Mouse (Mus musculus): ENCODE measurements at regions not wholly inside any gene's neighbourhood (a gene's known extent, or its start where the extent isn't known, plus 50 kb on each side); places are given as distances from the start of the nearest gene placed in this dataset.
"Not testable (repeated sequence)": the region's sequence is repeated elsewhere in the genome, so short reads cannot be mapped to it uniquely, and the experiment has no call there.

DNA sequence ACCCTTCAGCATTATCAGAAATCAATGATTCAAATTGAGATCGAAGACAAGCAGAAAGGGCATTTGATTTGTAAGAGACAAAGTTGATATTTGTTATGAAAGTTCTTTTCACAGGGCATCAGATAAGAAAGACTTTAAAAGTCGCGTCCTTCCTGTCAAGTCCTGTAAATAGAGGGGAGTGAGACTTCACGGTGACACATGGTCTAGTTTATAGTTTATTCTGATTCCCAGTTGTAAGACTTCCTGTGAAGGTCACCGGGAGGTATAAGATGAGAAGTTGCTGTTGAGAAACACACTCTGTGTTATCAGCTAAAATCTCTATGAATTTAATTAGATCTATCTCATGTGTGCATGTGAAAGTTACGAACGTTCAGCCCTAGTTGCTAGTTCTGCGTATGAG is 103.8 kb upstream of the Nrip1 start:
- TF ChIP-seq POLR2A (IDR thresholded peaks at IDR 0.05; ENCODE audit: low read depth, low read length): no peak
- no peak for TF ChIP-seq CTCF (conservative IDR thresholded peaks at IDR 0.05; ENCODE audit: insufficient read depth, insufficient read length, low read depth, low read length)
- no peaks in the 10 kb centered on the region for H3K36me3 ChIP-seq (ENCODE audit: control insufficient read depth, insufficient read depth, low read length)
- WGBS: 61% methylated on average over 8 of the region's 8 CpGs
- no peak for DNase-seq
- no peak overlapping the region for H3K4me3 ChIP-seq (ENCODE audit: insufficient read depth, low read depth, low read length)
- H3K27ac ChIP-seq (ENCODE audit: insufficient read depth, low read depth, low read length): no peak overlapping the region
- no peaks in the 10 kb centered on the region for H3K4me1 ChIP-seq (ENCODE audit: control insufficient read depth, insufficient read depth, low read length)
- H3K27me3 ChIP-seq (replicated peaks; ENCODE audit: control insufficient read depth, insufficient read depth, low read length): no peaks in the 10 kb centered on the region

DNA sequence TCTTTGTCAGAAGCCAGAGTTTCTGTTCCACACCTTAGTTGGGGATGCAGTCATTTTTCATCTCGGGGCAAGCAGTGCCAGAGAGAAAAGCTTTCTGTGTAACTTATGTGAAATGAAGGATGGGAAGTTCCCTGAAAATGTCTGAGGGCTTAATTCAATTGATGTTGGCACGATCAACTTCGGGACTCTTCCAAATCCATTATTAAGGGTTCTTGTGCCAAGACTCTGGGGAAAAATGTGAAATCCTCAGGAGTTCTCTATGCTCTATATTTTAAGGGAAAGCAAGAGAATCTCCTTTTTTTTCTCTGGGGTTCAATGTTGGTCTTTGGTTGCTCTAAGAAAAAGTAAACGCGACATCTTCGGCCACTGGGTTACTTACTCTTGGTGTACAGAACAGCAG is 100.9 kb upstream of the Nrip1 start:
- Histone ChIP-seq H3K36me3 (ENCODE audit: control insufficient read depth, insufficient read depth, low read length) (no peaks in the 10 kb centered on the region), H3K4me3 (ENCODE audit: insufficient read depth, low read depth, low read length) (no peak overlapping the region), H3K4me1 (ENCODE audit: control insufficient read depth, insufficient read depth, low read length) (no peaks in the 10 kb centered on the region), H3K27me3 (replicated peaks; ENCODE audit: control insufficient read depth, insufficient read depth, low read length) (no peaks in the 10 kb centered on the region), H3K27ac (ENCODE audit: insufficient read depth, low read depth, low read length) (no peak overlapping the region)
- WGBS: 90% methylated on average over 6 of the region's 6 CpGs
- DNase-seq: no peak
- no peak for TF ChIP-seq CTCF (conservative IDR thresholded peaks at IDR 0.05; ENCODE audit: insufficient read depth, insufficient read length, low read depth, low read length)
- no peak for TF ChIP-seq POLR2A (IDR thresholded peaks at IDR 0.05; ENCODE audit: low read depth, low read length)

DNA sequence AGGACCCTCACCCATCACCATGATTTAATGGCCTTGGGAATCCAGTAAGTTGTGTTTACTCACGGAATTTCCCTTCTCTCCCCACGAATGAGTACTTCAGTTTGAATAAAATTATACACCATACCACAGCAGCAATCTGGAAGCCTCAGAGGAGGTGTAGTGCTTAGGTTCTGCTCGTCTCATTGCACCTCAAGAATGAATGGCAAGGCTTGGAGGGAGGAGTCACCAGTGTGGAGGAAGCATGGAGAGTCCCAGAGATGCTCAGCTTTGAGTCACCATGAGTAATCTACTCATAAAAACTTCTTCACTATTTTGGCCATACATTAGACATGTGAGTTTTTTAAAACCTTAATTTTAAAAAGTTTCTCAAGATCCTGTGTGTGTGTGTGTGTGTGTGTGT is 98.8 kb upstream of the Nrip1 start:
- Histone ChIP-seq H3K4me1 (ENCODE audit: control insufficient read depth, insufficient read depth, low read length) (no peaks in the 10 kb centered on the region), H3K36me3 (ENCODE audit: control insufficient read depth, insufficient read depth, low read length) (no peaks in the 10 kb centered on the region), H3K4me3 (ENCODE audit: insufficient read depth, low read depth, low read length) (no peak overlapping the region), H3K27me3 (replicated peaks; ENCODE audit: control insufficient read depth, insufficient read depth, low read length) (no peaks in the 10 kb centered on the region), H3K27ac (ENCODE audit: insufficient read depth, low read depth, low read length) (no peak overlapping the region)
- TF ChIP-seq CTCF (conservative IDR thresholded peaks at IDR 0.05; ENCODE audit: insufficient read depth, insufficient read length, low read depth, low read length): no peak
- no peak for TF ChIP-seq POLR2A (IDR thresholded peaks at IDR 0.05; ENCODE audit: low read depth, low read length)
- WGBS: 81% methylated on average over 3 of the region's 3 CpGs
- DNase-seq: no peak

DNA sequence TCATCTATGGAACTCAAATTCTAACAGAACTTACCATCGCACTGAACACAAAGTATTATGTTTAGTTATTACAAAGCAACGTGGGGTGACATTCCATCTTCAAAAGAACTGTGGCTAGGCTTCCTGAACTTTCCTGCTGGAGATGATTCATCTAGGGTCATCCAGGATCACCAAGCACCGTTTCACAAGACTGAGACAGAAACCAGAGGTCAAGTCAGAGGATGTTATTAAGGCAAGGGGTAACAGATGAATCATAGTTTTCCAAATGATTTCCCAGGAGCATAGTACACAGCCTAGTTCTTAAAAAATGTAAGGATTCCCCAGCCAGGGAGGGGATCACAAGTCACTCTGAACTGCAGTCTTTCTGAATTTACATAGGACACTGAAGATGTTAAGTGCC is 97.5 kb upstream of the Nrip1 start:
- Histone ChIP-seq H3K27ac (ENCODE audit: insufficient read depth, low read depth, low read length) (no peak overlapping the region), H3K4me3 (ENCODE audit: insufficient read depth, low read depth, low read length) (no peak overlapping the region), H3K27me3 (replicated peaks; ENCODE audit: control insufficient read depth, insufficient read depth, low read length) (no peaks in the 10 kb centered on the region), H3K36me3 (ENCODE audit: control insufficient read depth, insufficient read depth, low read length) (no peaks in the 10 kb centered on the region), H3K4me1 (ENCODE audit: control insufficient read depth, insufficient read depth, low read length) (no peaks in the 10 kb centered on the region)
- 33% methylated on average over 3 of the region's 3 CpGs for WGBS
- DNase-seq: peak; percentile 41
- no peak for TF ChIP-seq POLR2A (IDR thresholded peaks at IDR 0.05; ENCODE audit: low read depth, low read length)
- no peak for TF ChIP-seq CTCF (conservative IDR thresholded peaks at IDR 0.05; ENCODE audit: insufficient read depth, insufficient read length, low read depth, low read length)

DNA sequence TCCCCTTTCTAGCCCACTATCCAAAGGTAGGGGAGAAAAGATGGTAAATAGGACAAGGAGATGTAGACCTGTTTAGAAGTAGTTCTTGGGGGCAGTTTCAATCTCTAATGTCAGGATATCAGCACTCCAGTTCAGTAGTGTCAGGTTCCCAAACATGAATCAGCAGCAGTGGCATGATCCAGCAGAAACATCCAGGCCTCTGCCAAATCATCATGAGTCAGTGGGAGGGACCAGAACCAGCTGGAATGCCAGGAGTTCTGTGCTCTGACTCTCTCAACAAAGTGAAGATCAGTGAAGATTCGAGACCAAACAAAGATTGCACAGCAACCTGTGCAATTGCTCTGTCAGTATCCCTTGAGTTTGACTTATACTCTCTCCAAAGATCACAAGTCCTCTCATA is 85.9 kb upstream of the Nrip1 start:
- no peaks in the 10 kb centered on the region for H3K36me3 ChIP-seq (ENCODE audit: control insufficient read depth, insufficient read depth, low read length)
- peaks cover 6% of the 10 kb centered on the region for H3K4me1 ChIP-seq (ENCODE audit: control insufficient read depth, insufficient read depth, low read length)
- WGBS: 92% methylated on average over 1 of the region's 1 CpGs
- TF ChIP-seq POLR2A (IDR thresholded peaks at IDR 0.05; ENCODE audit: low read depth, low read length) (no peak), CTCF (conservative IDR thresholded peaks at IDR 0.05; ENCODE audit: insufficient read depth, insufficient read length, low read depth, low read length) (no peak)
- H3K27me3 ChIP-seq (replicated peaks; ENCODE audit: control insufficient read depth, insufficient read depth, low read length): no peaks in the 10 kb centered on the region
- DNase-seq: no peak
- no peak overlapping the region for H3K27ac ChIP-seq (ENCODE audit: insufficient read depth, low read depth, low read length)
- no peak overlapping the region for H3K4me3 ChIP-seq (ENCODE audit: insufficient read depth, low read depth, low read length)

DNA sequence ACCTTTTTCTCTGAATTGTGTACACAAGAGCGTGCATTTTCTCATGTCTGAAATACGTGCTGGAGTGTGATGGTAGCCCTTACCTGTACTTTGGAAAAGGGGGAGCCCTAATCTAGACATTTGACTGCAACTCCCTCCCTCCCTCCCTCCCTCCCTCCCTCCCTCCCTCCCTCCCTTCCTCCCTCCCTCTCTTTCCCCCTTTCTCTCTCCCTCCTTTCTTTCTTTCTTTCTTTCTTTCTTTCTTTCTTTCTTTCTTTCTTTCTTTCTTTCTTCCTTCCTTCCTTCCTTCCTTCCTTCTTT is 82.6 kb upstream of the Nrip1 start:
- H3K4me3 ChIP-seq (ENCODE audit: insufficient read depth, low read depth, low read length); H3K36me3 ChIP-seq (ENCODE audit: control insufficient read depth, insufficient read depth, low read length); DNase-seq; H3K27me3 ChIP-seq (replicated peaks; ENCODE audit: control insufficient read depth, insufficient read depth, low read length); H3K27ac ChIP-seq (ENCODE audit: insufficient read depth, low read depth, low read length): not testable (repeated sequence)
- WGBS: 84% methylated on average over 2 of the region's 2 CpGs
- peaks cover 14% of the 10 kb centered on the region for H3K4me1 ChIP-seq (ENCODE audit: control insufficient read depth, insufficient read depth, low read length)

DNA sequence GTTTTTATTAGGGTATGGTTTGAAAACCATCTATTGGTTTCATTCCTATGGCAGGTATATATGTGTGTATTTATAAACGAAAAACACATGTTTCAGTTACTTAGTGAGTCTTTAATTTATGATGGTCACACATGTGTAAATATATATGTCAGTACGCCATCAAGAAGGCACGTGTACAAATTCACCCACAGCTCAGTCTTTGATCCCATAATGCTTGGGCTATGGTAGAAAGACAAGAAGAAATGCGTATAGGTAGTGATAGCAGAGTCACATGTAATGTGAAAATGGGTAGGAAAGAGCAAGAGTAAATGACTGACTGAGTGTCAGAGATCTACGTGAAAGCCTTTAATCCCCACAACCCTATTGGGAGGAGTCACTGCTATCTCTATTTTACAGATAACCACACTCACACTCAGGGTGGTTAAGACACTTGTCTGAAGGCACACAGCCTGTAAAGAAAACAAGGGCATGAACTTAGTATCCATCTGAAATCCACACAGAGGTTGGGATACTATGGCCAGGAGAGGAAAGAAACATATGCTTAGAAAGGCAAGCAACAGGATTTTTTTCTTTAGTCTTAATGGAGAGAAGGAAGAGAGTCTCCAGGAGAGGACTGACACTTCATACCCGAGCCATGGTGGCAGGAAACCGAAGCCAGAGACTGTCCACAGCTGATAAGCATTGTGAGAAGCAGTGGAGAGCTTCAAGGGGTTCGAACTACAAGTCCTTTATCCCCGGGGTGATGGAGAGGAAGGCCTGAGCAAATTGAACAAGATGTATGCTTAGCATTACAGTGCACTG is 82.1 kb upstream of the Nrip1 start:
- Histone ChIP-seq H3K4me3 (ENCODE audit: insufficient read depth, low read depth, low read length) (no peak overlapping the region), H3K4me1 (ENCODE audit: control insufficient read depth, insufficient read depth, low read length) (peaks cover 14% of the 10 kb centered on the region), H3K27ac (ENCODE audit: insufficient read depth, low read depth, low read length) (no peak overlapping the region), H3K27me3 (replicated peaks; ENCODE audit: control insufficient read depth, insufficient read depth, low read length) (no peaks in the 10 kb centered on the region), H3K36me3 (ENCODE audit: control insufficient read depth, insufficient read depth, low read length) (no peaks in the 10 kb centered on the region)
- no peak for DNase-seq
- WGBS: 74% methylated on average over 9 of the region's 9 CpGs
- TF ChIP-seq CTCF (conservative IDR thresholded peaks at IDR 0.05; ENCODE audit: insufficient read depth, insufficient read length, low read depth, low read length): no peak
- TF ChIP-seq POLR2A (IDR thresholded peaks at IDR 0.05; ENCODE audit: low read depth, low read length): no peak

Data from kidney, adult 2 months (tissue).